Mouse (Mus musculus): ENCODE data around the gene Myrfl.

Gene Myrfl

DNA sequence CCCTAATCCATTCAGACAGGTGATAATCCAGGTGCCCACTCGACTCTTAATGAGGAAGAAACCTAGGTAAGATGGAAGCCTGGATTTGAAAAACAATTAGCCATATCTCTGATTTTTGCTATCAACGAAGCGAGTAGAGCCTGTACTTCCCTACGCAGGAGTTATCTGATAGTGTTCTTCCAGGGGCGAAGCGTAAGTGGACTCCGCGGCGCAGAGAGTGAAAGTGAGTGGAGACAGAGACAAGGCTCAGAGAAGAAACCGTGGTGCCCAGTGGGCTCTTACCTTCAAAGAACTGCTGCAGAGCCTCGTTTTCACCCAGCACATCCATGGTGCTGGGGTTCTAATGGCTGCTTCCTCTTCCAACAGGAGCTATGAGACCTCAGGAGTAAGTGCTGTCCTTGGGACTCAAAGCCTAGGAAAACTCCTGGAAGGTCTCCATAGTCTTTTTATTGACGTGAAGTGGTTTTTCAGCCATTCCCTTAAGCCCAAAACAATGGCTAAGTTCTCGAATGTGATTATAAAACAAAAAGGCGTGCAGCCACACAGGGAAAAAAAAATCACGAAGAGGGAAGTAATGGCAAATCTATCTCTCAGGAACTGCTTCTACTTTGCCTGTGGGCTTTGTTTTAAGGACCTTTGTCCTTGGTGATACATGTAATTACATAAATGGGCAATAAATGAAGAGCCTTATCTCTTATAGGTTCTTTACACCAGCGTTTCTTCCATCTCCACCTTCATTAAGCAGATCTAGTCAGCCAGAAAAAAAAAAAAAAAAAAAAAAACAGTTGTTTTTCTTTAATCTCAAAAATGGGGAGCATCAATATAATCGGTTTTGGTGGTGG lies at the start of gene Myrfl:
Gene Myrfl (minus strand): TSS at position 584 of the 842 bp plus-strand sequence.
- in situ Hi-C loops (cut with MboI; ENCODE audit: unreplicated experiment in 2 of 2), result loop anchor here in 1 of 2 experiments (10.0 kb wide), 1 partner anchor 692 kb away; no protein-coding TSS in a partner anchor

GRCm38 (mm10) chr10:116944940-116945339 lies 48.2 kb upstream of the Myrfl start:
- in situ Hi-C loops (cut with MboI; ENCODE audit: unreplicated experiment in 2 of 2), result loop anchor here (5.0 to 25.0 kb wide), 6 partner anchors 87 to 767 kb away; partner anchors contain the start of genes Lrrc10 (in 1 of the 2) and Mdm2 (in 1 of the 2)

DNA sequence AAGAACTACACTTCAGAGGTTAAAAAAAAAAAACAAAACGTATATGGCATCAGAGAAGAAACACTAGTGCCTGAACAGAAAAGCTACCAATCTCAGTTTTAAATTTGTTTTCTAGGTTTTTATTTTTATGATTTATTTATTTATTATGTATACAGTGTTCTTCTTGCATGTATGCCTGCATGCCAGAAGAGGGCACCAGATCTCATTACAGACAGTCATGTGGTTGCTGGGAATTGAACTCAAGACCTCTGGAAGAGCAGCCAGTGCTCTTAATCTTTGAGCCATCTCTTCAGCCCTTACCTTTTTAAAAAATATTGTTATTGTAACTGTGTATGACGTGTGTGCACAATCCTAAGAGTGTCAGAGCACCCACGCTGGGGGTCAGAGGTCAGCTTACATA lies 47.4 kb upstream of the Myrfl start:
- in situ Hi-C loops (cut with MboI; ENCODE audit: unreplicated experiment in 2 of 2), result loop anchor here (5.0 to 25.0 kb wide), 5 partner anchors 88 to 768 kb away; partner anchors contain the start of genes Lrrc10 (in 1 of the 2) and Mdm2 (in 1 of the 2)

DNA sequence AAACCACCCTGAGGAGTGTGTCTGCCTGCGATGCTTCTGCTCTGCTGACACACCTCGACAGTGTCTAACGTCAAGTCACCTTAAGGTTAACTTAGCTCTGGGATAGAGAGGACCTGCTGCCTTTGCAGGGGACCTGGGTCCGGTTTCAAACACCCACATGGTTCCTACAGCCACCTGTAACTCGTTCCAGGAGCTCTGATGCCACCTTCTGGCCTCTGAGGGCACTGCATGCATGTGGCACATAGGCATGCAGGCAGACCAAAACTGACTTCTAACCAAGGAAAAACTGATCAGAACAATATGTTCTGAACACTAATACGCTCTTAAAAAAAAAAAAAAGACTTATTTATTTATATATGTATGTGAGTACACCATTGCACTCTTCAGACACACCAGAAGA lies 46.3 kb upstream of the Myrfl start:
- in situ Hi-C loops (cut with MboI; ENCODE audit: unreplicated experiment in 2 of 2), result loop anchor here (5.0 to 25.0 kb wide), 5 partner anchors 89 to 769 kb away; partner anchors contain the start of genes Lrrc10 (in 1 of the 2) and Mdm2 (in 1 of the 2)

GRCm38 (mm10) chr10:116935028-116935427 lies 38.3 kb upstream of the Myrfl start:
- in situ Hi-C loops (cut with MboI; ENCODE audit: unreplicated experiment in 2 of 2), result loop anchor here in 1 of 2 experiments (25.0 kb wide), 2 partner anchors 102 to 777 kb away; partner anchors contain the start of genes Lrrc10 and Mdm2

GRCm38 (mm10) chr10:116933794-116934193 lies 37.1 kb upstream of the Myrfl start:
- in situ Hi-C loops (cut with MboI; ENCODE audit: unreplicated experiment in 2 of 2), result loop anchor here in 1 of 2 experiments (25.0 kb wide), 2 partner anchors 104 to 779 kb away; partner anchors contain the start of genes Lrrc10 and Mdm2

GRCm38 (mm10) chr10:116932418-116932817 lies 35.7 kb upstream of the Myrfl start:
- in situ Hi-C loops (cut with MboI; ENCODE audit: unreplicated experiment in 2 of 2), result loop anchor here in 1 of 2 experiments (25.0 kb wide), 2 partner anchors 105 to 780 kb away; partner anchors contain the start of genes Lrrc10 and Mdm2

GRCm38 (mm10) chr10:116931497-116932179 lies 34.9 kb upstream of the Myrfl start:
- in situ Hi-C loops (cut with MboI; ENCODE audit: unreplicated experiment in 2 of 2), result loop anchor here in 1 of 2 experiments (25.0 kb wide), 2 partner anchors 106 to 781 kb away; partner anchors contain the start of genes Lrrc10 and Mdm2

GRCm38 (mm10) chr10:116930936-116931335 lies 34.2 kb upstream of the Myrfl start:
- in situ Hi-C loops (cut with MboI; ENCODE audit: unreplicated experiment in 2 of 2), result loop anchor here in 1 of 2 experiments (25.0 kb wide), 2 partner anchors 106 to 781 kb away; partner anchors contain the start of genes Lrrc10 and Mdm2

- in situ Hi-C loops (cut with MboI; ENCODE audit: unreplicated experiment in 2 of 2), result loop anchor here in 1 of 2 experiments (25.0 kb wide), 2 partner anchors 107 to 782 kb away; partner anchors contain the start of genes Lrrc10 and Mdm2
Measured at GRCm38 (mm10) chr10:116930506-116930905, 33.8 kb upstream of the Myrfl start.

GRCm38 (mm10) chr10:116928826-116929225 lies 32.1 kb upstream of the Myrfl start:
- in situ Hi-C loops (cut with MboI; ENCODE audit: unreplicated experiment in 2 of 2), result loop anchor here in 1 of 2 experiments (25.0 kb wide), 2 partner anchors 108 to 783 kb away; partner anchors contain the start of genes Lrrc10 and Mdm2

- in situ Hi-C loops (cut with MboI; ENCODE audit: unreplicated experiment in 2 of 2), result loop anchor here in 1 of 2 experiments (25.0 kb wide), 2 partner anchors 111 to 786 kb away; partner anchors contain the start of genes Lrrc10 and Mdm2
Measured at GRCm38 (mm10) chr10:116926428-116927113, 29.9 kb upstream of the Myrfl start.

GRCm38 (mm10) chr10:116923651-116924495 lies 27.2 kb upstream of the Myrfl start:
- in situ Hi-C loops (cut with MboI; ENCODE audit: unreplicated experiment in 2 of 2), result no loop called here

GRCm38 (mm10) chr10:116922161-116922560 lies 25.4 kb upstream of the Myrfl start:
- in situ Hi-C loops (cut with MboI; ENCODE audit: unreplicated experiment in 2 of 2), result no loop called here

- in situ Hi-C loops (cut with MboI; ENCODE audit: unreplicated experiment in 2 of 2), result no loop called here
Measured at GRCm38 (mm10) chr10:116921416-116921815, 24.7 kb upstream of the Myrfl start.

GRCm38 (mm10) chr10:116920641-116921040 lies 23.9 kb upstream of the Myrfl start:
- in situ Hi-C loops (cut with MboI; ENCODE audit: unreplicated experiment in 2 of 2), result no loop called here

GRCm38 (mm10) chr10:116919368-116920317 lies 22.9 kb upstream of the Myrfl start:
- in situ Hi-C loops (cut with MboI; ENCODE audit: unreplicated experiment in 2 of 2), result no loop called here

DNA sequence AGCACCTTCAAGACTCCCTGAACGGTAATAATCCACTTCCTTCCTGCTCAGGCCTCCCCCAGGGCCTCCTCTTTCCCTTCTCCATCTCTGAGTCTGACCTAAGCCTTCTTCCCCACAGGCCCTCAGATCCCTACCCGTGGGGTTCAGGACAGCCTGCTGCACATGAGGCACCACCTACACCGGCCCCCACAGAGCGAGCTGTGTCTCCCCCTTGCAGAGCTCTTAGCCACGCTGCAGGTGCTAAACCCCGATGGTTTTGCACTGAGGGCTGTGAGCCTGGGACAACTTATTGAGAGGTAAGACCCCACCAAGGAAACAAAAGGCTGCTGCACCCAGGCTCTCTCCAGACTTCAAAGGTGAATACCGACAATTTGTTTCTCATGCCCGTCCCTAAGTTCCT lies 19.9 kb upstream of the Myrfl start:
- in situ Hi-C loops (cut with MboI; ENCODE audit: unreplicated experiment in 2 of 2), result no loop called here

All from v-Abl transformed pro-B cells (cell line).